Mouse (Mus musculus): ENCODE data around the gene Utp11.

GRCm38 (mm10) chr4:124660603-124661002, 32.8 kb downstream of the Utp11 start:
- TF ChIP-seq CTCF (IDR thresholded peaks at IDR 0.05; ENCODE audit: low read depth) (no peak), EP300 (optimal IDR thresholded peaks at IDR 0.05) (no peak)
